Mouse (Mus musculus) liver, embryonic 11.5 days (tissue): ENCODE data around the gene B4galt5. TPM values are rescaled to one million over a fixed set of nuclear protein-coding genes. Genes with fewer than 3 reads are reported as not detected.

Experiments
- polyA plus RNA-seq: library from polyadenylated mRNA; unstranded; fragments of >200 nt; fragmentation: Nextera tagmentation; extraction: Ambion mirVana; gene quantifications from 2 replicates; pipeline ENCODE4 v1.2.1, GENCODE M21; 2014

Gene B4galt5
- polyA plus RNA-seq, 1 experiment from 2014 or later = 11.8 TPM

Other genes starting within 250 kb of the B4galt5 start
- gene Kcnb1, start 159.0 kb downstream of the B4galt5 start, polyA plus RNA-seq = 0.12 and 0.73 TPM in 2 replicates
- gene Ptgis, start 108.6 kb downstream of the B4galt5 start, polyA plus RNA-seq = 7.4 and 7.7 TPM in 2 replicates
- 22.0 and 23.8 TPM in 2 replicates for gene Slc9a8, start 72.5 kb upstream of the B4galt5 start, polyA plus RNA-seq
- gene Rnf114, start 143.5 kb upstream of the B4galt5 start, polyA plus RNA-seq = 55.9 and 57.7 TPM in 2 replicates
- gene Spata2, start 143.7 kb upstream of the B4galt5 start, polyA plus RNA-seq = 16.2 and 17.5 TPM in 2 replicates
- 14.3 and 15.2 TPM in 2 replicates for gene Snai1, start 189.0 kb upstream of the B4galt5 start, polyA plus RNA-seq